Mouse (Mus musculus): ENCODE results near the gene Gpr18. TPM values are rescaled to one million over a fixed set of nuclear protein-coding genes. Genes with fewer than 3 reads are reported as not detected.

Gpr18 gene
- total and polyA plus RNA-seq, 3 experiments = 33.5 to 46.2 (median 37.0) TPM

GRCm38 (mm10) chr14:121949436-121949835, 33.9 kb upstream of the Gpr18 start:
- peaks cover 6 to 50% of the 10 kb centered on the region in 2 experiments for H3K36me3 ChIP-seq (replicated peaks in 1 of 2; ENCODE audit: control insufficient read depth in 1 of 2, insufficient read depth in 1 of 2, low read length in 1 of 2)
- no peak for TF ChIP-seq POLR2A (IDR thresholded peaks at IDR 0.05; ENCODE audit: low read depth, low read length)
- no peak for TF ChIP-seq MYC (IDR thresholded peaks at IDR 0.05; ENCODE audit: low read depth, low read length)
- no peak for TF ChIP-seq TCF12 (IDR thresholded peaks at IDR 0.05; ENCODE audit: low read depth, low read length)
- no peak for TF ChIP-seq ZMIZ1 (IDR thresholded peaks at IDR 0.05; ENCODE audit: low read depth, low read length)
- no peak for TF ChIP-seq ETS1 (conservative IDR thresholded peaks at IDR 0.05; ENCODE audit: low read depth, low read length)
- TF ChIP-seq TBP (conservative IDR thresholded peaks at IDR 0.05; ENCODE audit: low read depth, low read length) = no peak
- no peak for TF ChIP-seq IRF4 (IDR thresholded peaks at IDR 0.05; ENCODE audit: low read depth, low read length)
- no peak for TF ChIP-seq MEF2A (IDR thresholded peaks at IDR 0.05; ENCODE audit: borderline replicate concordance, low read depth, low read length)
- TF ChIP-seq KAT2A (IDR thresholded peaks at IDR 0.05; ENCODE audit: insufficient replicate concordance, low read length) = no peak
- TF ChIP-seq MAZ (IDR thresholded peaks at IDR 0.05; ENCODE audit: low read depth, low read length) = no peak
- no peak for TF ChIP-seq POLR2AphosphoS2 (IDR thresholded peaks at IDR 0.05; ENCODE audit: low read depth, low read length)
- TF ChIP-seq E2F4 (IDR thresholded peaks at IDR 0.05; ENCODE audit: insufficient replicate concordance, low read depth, low read length) = no peak
- H3K4me1 ChIP-seq (ENCODE audit: control insufficient read depth in 1 of 2, insufficient read depth in 2 of 2) = peaks cover 11 to 58% of the 10 kb centered on the region in 2 experiments
- no peak for DNase-seq (ENCODE audit: extremely low read depth)
- H3K9me3 ChIP-seq (replicated peaks; ENCODE audit: low read length) = no peaks in the 10 kb centered on the region
- no peaks in the 10 kb centered on the region for H3K27me3 ChIP-seq (replicated peaks)
- in situ Hi-C loops (cut with MboI; ENCODE audit: low pct_ligation_motif_present, low pct_unique_long_range_greater_than_20kb, low sequenced_read_pairs) (no loop called here), dilution Hi-C loops (cut with MboI; ENCODE audit: extremely low pct_ligation_motif_present, extremely low pct_unique_long_range_greater_than_20kb, low sequenced_read_pairs) (no loop called here)
- no peak overlapping the region for H3K4me3 ChIP-seq (replicated peaks in 1 of 3; ENCODE audit: low read depth in 2 of 3, low read length in 2 of 3, poor library complexity in 1 of 3)
- no peak overlapping the region for H3K27ac ChIP-seq (ENCODE audit: insufficient read depth, low read depth)
- no peak overlapping the region for H3K4me2 ChIP-seq (ENCODE audit: insufficient read depth, low read depth, poor library complexity, severe bottlenecking)
- H3K79me2 ChIP-seq (replicated peaks; ENCODE audit: control insufficient read depth, extremely low read depth, insufficient read depth, poor library complexity, severe bottlenecking) = no peaks in the 10 kb centered on the region
- no peak overlapping the region for H3K9ac ChIP-seq (ENCODE audit: insufficient read depth, low read depth)

DNA sequence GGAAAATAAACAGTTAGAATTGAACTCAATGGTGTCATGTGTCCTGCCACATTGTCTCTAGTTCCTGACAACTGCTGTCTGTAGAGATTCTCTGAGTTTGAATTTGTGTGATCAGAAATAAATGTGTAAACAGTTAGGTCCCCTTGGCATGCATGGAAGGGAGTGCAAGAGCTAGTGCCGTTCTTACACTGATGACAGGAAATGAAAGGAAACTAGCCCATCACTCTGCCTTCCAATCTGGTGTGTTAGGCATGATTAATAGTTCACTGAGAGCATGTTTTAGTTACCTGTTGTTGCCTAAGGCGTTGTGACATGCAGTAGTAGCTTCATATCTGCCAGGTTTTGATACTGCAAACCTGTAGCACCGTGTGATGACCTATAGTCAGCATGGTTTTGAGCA, 32.4 kb upstream of the Gpr18 start:
- H3K4me2 ChIP-seq (ENCODE audit: insufficient read depth, low read depth, poor library complexity, severe bottlenecking) = no peak overlapping the region
- peaks cover 11 to 57% of the 10 kb centered on the region in 2 experiments for H3K4me1 ChIP-seq (ENCODE audit: control insufficient read depth in 1 of 2, insufficient read depth in 2 of 2)
- no peaks in the 10 kb centered on the region for H3K79me2 ChIP-seq (replicated peaks; ENCODE audit: control insufficient read depth, extremely low read depth, insufficient read depth, poor library complexity, severe bottlenecking)
- DNase-seq (ENCODE audit: extremely low read depth) = no peak
- TF ChIP-seq MAX (IDR thresholded peaks at IDR 0.05; ENCODE audit: low read length) = no peak
- H3K9ac ChIP-seq (ENCODE audit: insufficient read depth, low read depth) = no peak overlapping the region
- no peaks in the 10 kb centered on the region for H3K27me3 ChIP-seq (replicated peaks)
- no peak overlapping the region for H3K4me3 ChIP-seq (replicated peaks in 1 of 3; ENCODE audit: low read depth in 2 of 3, low read length in 2 of 3, poor library complexity in 1 of 3)
- no peaks in the 10 kb centered on the region for H3K9me3 ChIP-seq (replicated peaks; ENCODE audit: low read length)
- no peak overlapping the region for H3K27ac ChIP-seq (ENCODE audit: insufficient read depth, low read depth)
- in situ Hi-C loops (cut with MboI; ENCODE audit: low pct_ligation_motif_present, low pct_unique_long_range_greater_than_20kb, low sequenced_read_pairs) (no loop called here), dilution Hi-C loops (cut with MboI; ENCODE audit: extremely low pct_ligation_motif_present, extremely low pct_unique_long_range_greater_than_20kb, low sequenced_read_pairs) (no loop called here)
- peaks cover 0 to 38% of the 10 kb centered on the region in 2 experiments for H3K36me3 ChIP-seq (replicated peaks in 1 of 2; ENCODE audit: control insufficient read depth in 1 of 2, insufficient read depth in 1 of 2, low read length in 1 of 2)

- dilution Hi-C loops (cut with MboI; ENCODE audit: extremely low pct_ligation_motif_present, extremely low pct_unique_long_range_greater_than_20kb, low sequenced_read_pairs) = no loop called here
- no peaks in the 10 kb centered on the region for H3K27me3 ChIP-seq (replicated peaks)
- no peak for DNase-seq (ENCODE audit: extremely low read depth)
- H3K4me2 ChIP-seq (ENCODE audit: insufficient read depth, low read depth, poor library complexity, severe bottlenecking) = peak overlapping the region; percentile 39
- no peak overlapping the region for H3K4me3 ChIP-seq (replicated peaks in 1 of 3; ENCODE audit: low read depth in 2 of 3, low read length in 2 of 3, poor library complexity in 1 of 3)
- no peak overlapping the region for H3K27ac ChIP-seq (ENCODE audit: insufficient read depth, low read depth)
- in situ Hi-C loops (cut with MboI; ENCODE audit: low pct_ligation_motif_present, low pct_unique_long_range_greater_than_20kb, low sequenced_read_pairs) = no loop called here
- no peaks in the 10 kb centered on the region for H3K79me2 ChIP-seq (replicated peaks; ENCODE audit: control insufficient read depth, extremely low read depth, insufficient read depth, poor library complexity, severe bottlenecking)
- H3K9me3 ChIP-seq (replicated peaks; ENCODE audit: low read length) = no peaks in the 10 kb centered on the region
- peaks cover 0 to 32% of the 10 kb centered on the region in 2 experiments for H3K36me3 ChIP-seq (replicated peaks in 1 of 2; ENCODE audit: control insufficient read depth in 1 of 2, insufficient read depth in 1 of 2, low read length in 1 of 2)
- H3K4me1 ChIP-seq (ENCODE audit: control insufficient read depth in 1 of 2, insufficient read depth in 2 of 2) = peaks cover 11 to 56% of the 10 kb centered on the region in 2 experiments
- TF ChIP-seq BHLHE40 (IDR thresholded peaks at IDR 0.05; ENCODE audit: low read depth, low read length) = 0 out of 2 replicates have a peak, but pooled peaks have one; percentile 24
- no peak for TF ChIP-seq ZKSCAN1 (IDR thresholded peaks at IDR 0.05; ENCODE audit: borderline replicate concordance, low read depth, low read length)
- peak overlapping the region; percentile 8; the same call in 1 of the 2 replicates for H3K9ac ChIP-seq (ENCODE audit: insufficient read depth, low read depth)
Observed at GRCm38 (mm10) chr14:121947201-121947760, 31.7 kb upstream of the Gpr18 start.
